Mouse (Mus musculus) bone marrow, adult 2 months (tissue): ENCODE data around the gene Cwc22.

ENCODE experiments used
- CTCF ChIP-seq: fragments of 200-500 bp; IDR thresholded peaks from 2 replicates; pipeline ENCODE4 v1.5.1; 2011; ENCODE audit warnings: low read length, control low read depth; ENCODE audit not compliant: control insufficient read depth, insufficient read depth
- POLR2A ChIP-seq: fragments of 200-500 bp; IDR thresholded peaks from 2 replicates; pipeline ENCODE4 v1.6.1; 2011; ENCODE audit warnings: low read depth, mild to moderate bottlenecking, control low read depth, low read length, borderline replicate concordance; ENCODE audit not compliant: control insufficient read depth

DNA sequence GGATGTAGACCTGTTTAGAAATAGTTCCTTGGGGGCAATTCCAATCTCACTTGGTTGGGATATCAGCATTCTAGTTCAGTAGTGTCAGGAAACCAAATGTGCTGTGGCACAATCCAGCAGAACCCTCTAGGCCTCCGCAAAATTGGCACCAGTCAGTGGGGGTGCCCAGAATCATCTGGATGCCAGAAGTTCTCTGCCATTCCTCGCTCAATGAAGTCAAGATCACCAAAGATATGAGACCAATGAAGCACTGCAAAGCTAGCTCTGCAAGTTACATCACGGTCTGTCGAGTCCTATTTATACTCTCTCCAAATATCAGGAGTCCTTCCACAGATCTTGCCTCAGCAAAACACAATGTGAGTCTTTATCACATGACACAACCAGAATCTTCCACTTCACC lies 35.7 kb upstream of the Cwc22 start:
- TF ChIP-seq POLR2A, result no peak
- TF ChIP-seq CTCF, result no peak
